Mouse (Mus musculus) monocyte, adult 2 months (primary cell): Measurements from ENCODE around the gene Tec.

Experiments used
- DNase-seq, 2 experiments: peaks; one replicate each; pipeline ENCODE4 v3.0.0; 2022; ENCODE audit warnings: low spot score in 2 of 2, low read depth in 1 of 2

Tec gene

GRCm38 (mm10) chr5:72791386-72791785 lies 76.9 kb downstream of the Tec start:
- no peak for DNase-seq

- DNase-seq = no peak
Measured at GRCm38 (mm10) chr5:72785451-72785850, 82.8 kb downstream of the Tec start.

- DNase-seq = no peak
Measured at GRCm38 (mm10) chr5:72784719-72785118, 83.6 kb downstream of the Tec start.

DNA sequence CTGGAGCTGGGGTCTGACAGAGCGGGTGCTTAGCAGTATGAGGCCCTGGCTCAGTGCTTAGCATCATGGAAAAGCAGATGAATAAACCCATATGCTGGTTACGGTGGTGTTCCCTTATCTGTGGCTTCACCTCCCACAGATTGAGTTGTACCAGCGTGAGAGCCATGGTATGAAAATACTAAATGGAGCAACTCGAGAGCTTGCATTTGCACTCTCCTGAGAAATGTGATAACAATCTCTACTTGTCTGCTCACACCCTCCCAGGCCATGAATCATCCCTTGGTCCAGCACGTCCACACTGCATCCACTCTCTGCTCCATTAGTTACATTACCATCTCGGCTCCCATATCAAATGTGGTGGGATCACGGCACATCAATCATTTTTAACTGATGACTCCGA lies 84.3 kb downstream of the Tec start:
- no peak for DNase-seq

DNA sequence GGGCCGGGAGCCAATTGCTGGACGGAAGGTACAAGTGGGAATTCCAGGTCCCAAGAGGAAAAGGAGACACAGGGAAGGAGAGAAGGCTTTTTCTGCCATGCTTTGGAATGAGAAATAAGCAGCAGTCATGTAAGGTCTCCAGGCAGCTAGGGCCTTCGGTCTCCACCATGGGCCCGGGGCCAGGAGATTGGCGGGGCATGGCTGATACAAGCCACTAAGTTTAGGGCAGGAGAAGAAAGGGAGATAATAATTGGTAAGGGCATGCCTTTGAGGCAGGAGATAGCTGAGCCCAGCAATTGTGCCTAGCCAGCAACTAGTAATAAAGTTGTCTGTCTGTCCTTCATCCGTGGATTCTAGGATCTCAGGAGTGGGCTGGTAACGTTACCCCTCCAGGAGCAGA lies 85.2 kb downstream of the Tec start:
- DNase-seq = no peak

GRCm38 (mm10) chr5:72781776-72782175 lies 86.5 kb downstream of the Tec start:
- no peak for DNase-seq

GRCm38 (mm10) chr5:72776595-72776994 lies 91.7 kb downstream of the Tec start:
- no peak for DNase-seq

- no peak for DNase-seq
Measured at GRCm38 (mm10) chr5:72776127-72776526, 92.2 kb downstream of the Tec start.

DNA sequence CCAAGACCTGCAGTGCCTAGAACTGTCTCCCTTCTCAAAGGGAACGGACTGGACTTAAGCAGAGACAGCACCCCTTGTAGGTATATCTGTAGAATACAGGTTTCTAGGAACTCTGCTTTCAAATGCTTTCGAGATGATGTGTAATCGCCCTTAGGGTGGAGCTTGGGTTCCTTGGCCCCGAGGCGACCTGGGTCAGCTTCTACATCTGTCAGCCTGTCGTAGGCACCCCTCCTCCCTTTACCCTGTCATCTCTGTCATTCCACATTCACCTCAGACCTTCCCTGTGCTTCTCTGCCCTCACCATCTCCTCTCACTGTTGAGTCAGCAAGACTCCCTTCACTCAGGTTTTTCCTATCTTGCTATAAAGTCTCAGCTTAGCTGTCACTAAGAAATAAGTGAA lies 98.4 kb downstream of the Tec start:
- no peak for DNase-seq

GRCm38 (mm10) chr5:72763546-72763945 lies 104.7 kb downstream of the Tec start:
- no peak for DNase-seq

GRCm38 (mm10) chr5:72763025-72763424 lies 105.3 kb downstream of the Tec start:
- no peak for DNase-seq

GRCm38 (mm10) chr5:72761758-72762157 lies 106.5 kb downstream of the Tec start:
- DNase-seq = no peak

DNA sequence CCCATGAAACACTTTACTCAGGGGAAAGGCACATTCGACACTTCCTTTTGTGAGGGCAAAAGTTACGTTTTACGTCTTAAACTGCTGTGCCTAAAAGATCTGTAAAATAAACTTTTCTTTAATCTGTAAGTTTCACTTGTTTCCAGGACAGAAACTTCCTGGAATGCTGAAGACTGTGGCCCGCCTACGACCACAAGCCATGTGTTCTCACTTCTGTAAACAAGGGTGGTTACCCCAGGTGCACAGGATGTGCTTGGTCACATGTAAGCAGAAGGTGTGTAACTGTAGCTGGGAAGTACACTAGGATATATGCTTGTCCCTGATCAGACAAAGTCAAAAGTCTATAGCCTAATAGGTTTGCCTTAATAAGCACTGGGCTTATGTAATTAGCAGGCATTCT lies 107.0 kb downstream of the Tec start:
- DNase-seq = no peak

GRCm38 (mm10) chr5:72758925-72759924 lies 109.1 kb downstream of the Tec start:
- DNase-seq = no peak

GRCm38 (mm10) chr5:72757155-72757773 lies 111.0 kb downstream of the Tec start:
- no peak for DNase-seq

GRCm38 (mm10) chr5:72755941-72756340 lies 112.3 kb downstream of the Tec start:
- DNase-seq = no peak

- DNase-seq = no peak
Measured at GRCm38 (mm10) chr5:72755035-72755434, 113.2 kb downstream of the Tec start.

DNA sequence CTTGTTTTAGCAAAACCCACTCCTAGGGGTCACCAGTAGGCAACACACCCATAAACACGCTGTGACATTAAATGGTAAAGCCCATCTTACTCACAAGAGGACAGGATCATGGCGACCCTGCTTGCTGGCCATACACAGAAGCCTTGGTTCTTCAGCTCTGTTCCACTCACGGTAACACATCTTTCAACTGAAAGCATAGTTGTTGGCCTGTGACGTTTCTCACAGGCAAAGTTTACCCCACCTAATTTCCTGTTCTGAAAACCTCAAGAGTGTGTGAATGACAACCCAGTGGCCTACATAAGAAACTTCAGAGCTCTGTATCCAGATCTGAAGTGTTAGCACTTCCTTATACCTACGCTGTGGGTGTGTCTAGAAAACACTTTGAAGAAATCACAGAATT lies 115.7 kb downstream of the Tec start, which contains the start of gene Txk:
Gene Txk (minus strand): TSS at position 193 of the 400 bp plus-strand sequence.
- no peak for DNase-seq

GRCm38 (mm10) chr5:72751056-72751758 lies 117.1 kb downstream of the Tec start:
- DNase-seq = no peak

- DNase-seq = no peak
Measured at GRCm38 (mm10) chr5:72750226-72750625, 118.1 kb downstream of the Tec start.

GRCm38 (mm10) chr5:72748659-72749265 lies 119.5 kb downstream of the Tec start:
- DNase-seq = no peak
